Mouse (Mus musculus): Measurements from ENCODE around the gene Cacna2d4. TPM values are rescaled to one million over a fixed set of nuclear protein-coding genes. Genes with fewer than 3 reads are reported as not detected.
"Not testable (repeated sequence)": the region's sequence is repeated elsewhere in the genome, so short reads cannot be mapped to it uniquely, and the experiment has no call there.

Gene Cacna2d4
- polyA plus RNA-seq, 1 experiment from 2014 or later = not detected

GRCm38 (mm10) chr6:119358020-119358571 is 121.8 kb downstream of the Cacna2d4 start:
- Histone ChIP-seq H3K27me3 (ENCODE audit: control insufficient read depth, insufficient read depth, low read length) (no peaks in the 10 kb centered on the region), H3K9me3 (replicated peaks; ENCODE audit: control insufficient read depth, low read length) (no peaks in the 10 kb centered on the region), H3K4me1 (ENCODE audit: control insufficient read depth, insufficient read depth, low read length) (no peaks in the 10 kb centered on the region), H3K4me2 (ENCODE audit: low read depth, low read length) (no peak overlapping the region), H3K9ac (ENCODE audit: low read length) (no peak overlapping the region), H3K27ac (ENCODE audit: low read length) (no peak overlapping the region), H3K36me3 (ENCODE audit: control insufficient read depth, insufficient read depth, low read length) (peaks cover 27% of the 10 kb centered on the region), H3K4me3 (replicated peaks; ENCODE audit: low read length) (no peak overlapping the region)
- WGBS = 90% methylated on average over 8 of the region's 8 CpGs
- ATAC-seq (ENCODE audit: insufficient read depth, low FRiP score) = no peak

GRCm38 (mm10) chr6:119360250-119360649 is 123.9 kb downstream of the Cacna2d4 start:
- H3K27ac ChIP-seq (ENCODE audit: low read length); H3K9ac ChIP-seq (ENCODE audit: low read length); H3K27me3 ChIP-seq (ENCODE audit: control insufficient read depth, insufficient read depth, low read length); H3K4me3 ChIP-seq (replicated peaks; ENCODE audit: low read length); ATAC-seq (ENCODE audit: insufficient read depth, low FRiP score); H3K4me2 ChIP-seq (ENCODE audit: low read depth, low read length); H3K9me3 ChIP-seq (replicated peaks; ENCODE audit: control insufficient read depth, low read length); H3K4me1 ChIP-seq (ENCODE audit: control insufficient read depth, insufficient read depth, low read length): not testable (repeated sequence)
- H3K36me3 ChIP-seq (ENCODE audit: control insufficient read depth, insufficient read depth, low read length) = peaks cover 32% of the 10 kb centered on the region
- 89% methylated on average over 6 of the region's 6 CpGs for WGBS

GRCm38 (mm10) chr6:119360925-119361702 is 124.8 kb downstream of the Cacna2d4 start:
- H3K27me3 ChIP-seq (ENCODE audit: control insufficient read depth, insufficient read depth, low read length) = no peaks in the 10 kb centered on the region
- no peak overlapping the region for H3K27ac ChIP-seq (ENCODE audit: low read length)
- no peak overlapping the region for H3K4me3 ChIP-seq (replicated peaks; ENCODE audit: low read length)
- no peak overlapping the region for H3K9ac ChIP-seq (ENCODE audit: low read length)
- H3K4me2 ChIP-seq (ENCODE audit: low read depth, low read length) = no peak overlapping the region
- H3K36me3 ChIP-seq (ENCODE audit: control insufficient read depth, insufficient read depth, low read length) = peaks cover 32% of the 10 kb centered on the region
- 81% methylated on average over 3 of the region's 3 CpGs for WGBS
- H3K4me1 ChIP-seq (ENCODE audit: control insufficient read depth, insufficient read depth, low read length) = no peaks in the 10 kb centered on the region
- H3K9me3 ChIP-seq (replicated peaks; ENCODE audit: control insufficient read depth, low read length) = no peaks in the 10 kb centered on the region
- no peak for ATAC-seq (ENCODE audit: insufficient read depth, low FRiP score)

- Histone ChIP-seq H3K36me3 (ENCODE audit: control insufficient read depth, insufficient read depth, low read length) (peaks cover 17% of the 10 kb centered on the region), H3K4me2 (ENCODE audit: low read depth, low read length) (no peak overlapping the region), H3K4me1 (ENCODE audit: control insufficient read depth, insufficient read depth, low read length) (no peaks in the 10 kb centered on the region), H3K4me3 (replicated peaks; ENCODE audit: low read length) (no peak overlapping the region), H3K27ac (ENCODE audit: low read length) (no peak overlapping the region), H3K27me3 (ENCODE audit: control insufficient read depth, insufficient read depth, low read length) (no peaks in the 10 kb centered on the region), H3K9ac (ENCODE audit: low read length) (no peak overlapping the region), H3K9me3 (replicated peaks; ENCODE audit: control insufficient read depth, low read length) (no peaks in the 10 kb centered on the region)
- WGBS = 92% methylated on average over 5 of the region's 5 CpGs
- no peak for ATAC-seq (ENCODE audit: insufficient read depth, low FRiP score)
These were observed 127.3 kb downstream of the Cacna2d4 start for GRCm38 (mm10) chr6:119363593-119363992.

GRCm38 (mm10) chr6:119366800-119367199 is 130.5 kb downstream of the Cacna2d4 start:
- H3K4me3 ChIP-seq (replicated peaks; ENCODE audit: low read length); H3K36me3 ChIP-seq (ENCODE audit: control insufficient read depth, insufficient read depth, low read length); ATAC-seq (ENCODE audit: insufficient read depth, low FRiP score); H3K9ac ChIP-seq (ENCODE audit: low read length); H3K27ac ChIP-seq (ENCODE audit: low read length); H3K4me1 ChIP-seq (ENCODE audit: control insufficient read depth, insufficient read depth, low read length); H3K4me2 ChIP-seq (ENCODE audit: low read depth, low read length); H3K9me3 ChIP-seq (replicated peaks; ENCODE audit: control insufficient read depth, low read length); H3K27me3 ChIP-seq (ENCODE audit: control insufficient read depth, insufficient read depth, low read length): not testable (repeated sequence)
- 75% methylated on average over 2 of the region's 4 CpGs for WGBS

- H3K4me1 ChIP-seq (ENCODE audit: control insufficient read depth, insufficient read depth, low read length) = no peaks in the 10 kb centered on the region
- H3K36me3 ChIP-seq (ENCODE audit: control insufficient read depth, insufficient read depth, low read length) = 0 out of 2 replicates have a peak, but pooled peaks cover 8% of the 10 kb centered on the region
- no peak for ATAC-seq (ENCODE audit: insufficient read depth, low FRiP score)
- 76% methylated on average over 2 of the region's 2 CpGs for WGBS
- H3K27ac ChIP-seq (ENCODE audit: low read length) = no peak overlapping the region
- H3K27me3 ChIP-seq (ENCODE audit: control insufficient read depth, insufficient read depth, low read length) = no peaks in the 10 kb centered on the region
- no peak overlapping the region for H3K4me2 ChIP-seq (ENCODE audit: low read depth, low read length)
- H3K9me3 ChIP-seq (replicated peaks; ENCODE audit: control insufficient read depth, low read length) = no peaks in the 10 kb centered on the region
- no peak overlapping the region for H3K9ac ChIP-seq (ENCODE audit: low read length)
- no peak overlapping the region for H3K4me3 ChIP-seq (replicated peaks; ENCODE audit: low read length)
These were observed 131.1 kb downstream of the Cacna2d4 start for GRCm38 (mm10) chr6:119367382-119367781.

GRCm38 (mm10) chr6:119371624-119372023 is 135.3 kb downstream of the Cacna2d4 start:
- Histone ChIP-seq H3K36me3 (ENCODE audit: control insufficient read depth, insufficient read depth, low read length) (no peaks in the 10 kb centered on the region), H3K4me1 (ENCODE audit: control insufficient read depth, insufficient read depth, low read length) (peaks cover under 1% of the 10 kb centered on the region; the same call in 1 of the 2 replicates), H3K9me3 (replicated peaks; ENCODE audit: control insufficient read depth, low read length) (no peaks in the 10 kb centered on the region), H3K4me3 (replicated peaks; ENCODE audit: low read length) (no peak overlapping the region), H3K27ac (ENCODE audit: low read length) (no peak overlapping the region), H3K27me3 (ENCODE audit: control insufficient read depth, insufficient read depth, low read length) (no peaks in the 10 kb centered on the region), H3K4me2 (ENCODE audit: low read depth, low read length) (no peak overlapping the region), H3K9ac (ENCODE audit: low read length) (no peak overlapping the region)
- ATAC-seq (ENCODE audit: insufficient read depth, low FRiP score) = no peak

GRCm38 (mm10) chr6:119372237-119372636 is 135.9 kb downstream of the Cacna2d4 start:
- H3K4me3 ChIP-seq (replicated peaks; ENCODE audit: low read length) = no peak overlapping the region
- no peak overlapping the region for H3K4me2 ChIP-seq (ENCODE audit: low read depth, low read length)
- no peaks in the 10 kb centered on the region for H3K36me3 ChIP-seq (ENCODE audit: control insufficient read depth, insufficient read depth, low read length)
- no peaks in the 10 kb centered on the region for H3K9me3 ChIP-seq (replicated peaks; ENCODE audit: control insufficient read depth, low read length)
- H3K27me3 ChIP-seq (ENCODE audit: control insufficient read depth, insufficient read depth, low read length) = no peaks in the 10 kb centered on the region
- ATAC-seq (ENCODE audit: insufficient read depth, low FRiP score) = no peak
- no peak overlapping the region for H3K9ac ChIP-seq (ENCODE audit: low read length)
- H3K27ac ChIP-seq (ENCODE audit: low read length) = no peak overlapping the region
- H3K4me1 ChIP-seq (ENCODE audit: control insufficient read depth, insufficient read depth, low read length) = peaks cover 4% of the 10 kb centered on the region; the same call in 1 of the 2 replicates
- 57% methylated on average over 5 of the region's 5 CpGs for WGBS

- Histone ChIP-seq H3K27ac (ENCODE audit: low read length) (no peak overlapping the region), H3K4me1 (ENCODE audit: control insufficient read depth, insufficient read depth, low read length) (peaks cover 4% of the 10 kb centered on the region; the same call in 1 of the 2 replicates), H3K4me2 (ENCODE audit: low read depth, low read length) (no peak overlapping the region), H3K4me3 (replicated peaks; ENCODE audit: low read length) (no peak overlapping the region), H3K36me3 (ENCODE audit: control insufficient read depth, insufficient read depth, low read length) (no peaks in the 10 kb centered on the region), H3K9me3 (replicated peaks; ENCODE audit: control insufficient read depth, low read length) (no peaks in the 10 kb centered on the region), H3K9ac (ENCODE audit: low read length) (no peak overlapping the region), H3K27me3 (ENCODE audit: control insufficient read depth, insufficient read depth, low read length) (no peaks in the 10 kb centered on the region)
- no peak for ATAC-seq (ENCODE audit: insufficient read depth, low FRiP score)
These were observed 136.8 kb downstream of the Cacna2d4 start for GRCm38 (mm10) chr6:119373000-119373705.

Data from stomach, embryonic 16.5 days (tissue).